Mouse (Mus musculus) liver, adult (tissue): Measurements from ENCODE around the gene Wnt1.

Source experiments
- GATA4 ChIP-seq: IDR thresholded peaks from 2 replicates; pipeline ENCODE4 v1.6.1; 2014; ENCODE audit warnings: mild to moderate bottlenecking, low read length; ENCODE audit not compliant: insufficient replicate concordance

Wnt1 gene

GRCm38 (mm10) chr15:98792233-98793020 is 2.8 kb downstream of the Wnt1 start:
- no peak for TF ChIP-seq GATA4

GRCm38 (mm10) chr15:98793141-98793698 is 3.6 kb downstream of the Wnt1 start:
- no peak for TF ChIP-seq GATA4

- TF ChIP-seq GATA4, result no peak
These were observed 7.3 kb downstream of the Wnt1 start for GRCm38 (mm10) chr15:98796803-98797595.

DNA sequence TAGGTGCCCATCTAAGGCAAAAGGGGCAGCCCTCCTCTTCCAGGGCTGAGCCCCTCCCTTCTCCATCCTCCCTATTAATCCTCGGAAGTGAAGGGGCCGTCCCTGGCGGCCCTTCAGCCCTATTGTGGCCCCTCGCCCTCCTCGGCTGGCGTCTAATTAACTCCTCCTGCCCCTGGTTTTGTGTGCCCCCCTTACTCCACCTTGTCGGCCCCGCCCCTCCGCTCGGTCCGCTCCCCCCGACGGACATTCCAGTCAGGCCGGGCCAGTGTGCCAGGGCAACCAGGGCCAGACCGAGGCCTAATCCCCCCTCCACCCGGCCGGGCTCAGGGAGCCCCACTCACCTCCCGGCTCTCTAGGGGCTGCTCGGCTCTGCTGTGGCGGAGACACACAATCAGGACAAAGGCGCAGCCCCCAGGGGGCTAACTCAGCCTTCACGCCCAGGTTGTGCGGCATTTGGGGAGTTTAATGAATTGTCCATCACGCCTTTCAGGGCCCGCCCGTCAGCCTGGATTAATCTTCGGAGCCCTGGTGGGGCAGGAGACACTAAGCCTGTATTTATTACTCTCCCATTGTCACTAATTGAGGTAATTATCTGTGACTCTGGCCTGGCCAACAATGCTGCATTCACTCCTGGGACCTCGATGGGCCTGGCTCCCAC is 8.3 kb downstream of the Wnt1 start:
- no peak for TF ChIP-seq GATA4

GRCm38 (mm10) chr15:98798903-98799302 is 9.2 kb downstream of the Wnt1 start:
- TF ChIP-seq GATA4, result no peak

DNA sequence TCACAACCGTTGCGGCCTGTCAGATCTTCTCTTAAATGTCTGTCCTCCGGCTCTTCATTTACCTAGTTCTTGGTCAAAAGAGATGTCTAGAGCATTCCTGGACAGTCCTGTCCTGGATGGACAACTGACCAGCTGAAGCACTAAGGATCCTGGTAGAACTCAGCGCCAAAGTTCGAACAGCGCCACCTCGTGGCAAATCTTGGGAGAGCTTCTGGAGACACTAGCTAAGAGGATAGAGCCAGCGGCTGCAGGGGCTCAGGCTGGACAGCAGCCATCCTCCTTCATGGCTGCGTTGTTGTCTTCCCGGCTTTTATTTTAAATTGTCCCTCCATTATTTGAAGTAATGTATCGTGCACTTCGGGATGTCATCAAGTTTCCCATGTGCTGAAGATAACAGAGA is 9.7 kb downstream of the Wnt1 start:
- TF ChIP-seq GATA4, result no peak

DNA sequence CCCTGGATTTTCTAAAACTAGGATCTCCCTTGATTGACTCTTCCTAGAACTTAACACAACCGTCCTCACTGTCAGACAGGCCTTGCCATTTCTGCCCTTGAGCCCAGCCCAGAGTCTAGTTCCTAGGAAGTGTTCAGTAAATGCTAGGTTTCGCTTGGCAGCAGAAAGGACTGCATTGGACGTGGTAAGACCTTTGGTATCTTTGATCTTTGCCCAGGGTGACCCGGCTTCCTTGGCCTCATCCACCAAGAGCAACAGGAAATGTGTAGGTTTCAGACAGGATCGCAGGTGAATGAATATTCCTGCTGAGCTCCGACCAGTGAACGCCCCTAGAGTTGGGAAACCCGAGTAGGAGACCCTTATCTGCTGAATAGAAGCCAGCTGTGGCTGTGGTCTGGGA is 13.3 kb downstream of the Wnt1 start:
- TF ChIP-seq GATA4, result no peak

DNA sequence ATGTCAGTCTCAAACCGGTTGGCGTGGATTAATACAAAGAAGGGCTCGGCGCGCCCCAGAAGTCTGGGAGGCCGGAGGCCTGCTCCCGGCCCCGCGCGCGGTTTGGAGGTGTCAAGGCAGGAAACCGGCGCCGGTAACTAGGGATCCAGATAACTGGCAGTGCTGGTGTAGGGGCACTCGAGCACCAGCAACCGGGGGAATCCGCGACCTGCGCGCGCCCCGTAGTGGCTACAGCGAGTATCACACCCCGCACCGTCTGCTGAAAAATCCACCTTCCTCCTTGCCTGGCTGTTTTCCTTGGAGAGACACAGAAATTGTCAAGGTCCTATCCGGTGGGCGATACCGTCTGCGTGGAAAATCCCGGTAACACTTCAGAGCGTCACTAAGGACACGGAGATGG is 14.4 kb downstream of the Wnt1 start:
- peak; percentile 18; the same call in 1 of the 2 replicates for TF ChIP-seq GATA4

DNA sequence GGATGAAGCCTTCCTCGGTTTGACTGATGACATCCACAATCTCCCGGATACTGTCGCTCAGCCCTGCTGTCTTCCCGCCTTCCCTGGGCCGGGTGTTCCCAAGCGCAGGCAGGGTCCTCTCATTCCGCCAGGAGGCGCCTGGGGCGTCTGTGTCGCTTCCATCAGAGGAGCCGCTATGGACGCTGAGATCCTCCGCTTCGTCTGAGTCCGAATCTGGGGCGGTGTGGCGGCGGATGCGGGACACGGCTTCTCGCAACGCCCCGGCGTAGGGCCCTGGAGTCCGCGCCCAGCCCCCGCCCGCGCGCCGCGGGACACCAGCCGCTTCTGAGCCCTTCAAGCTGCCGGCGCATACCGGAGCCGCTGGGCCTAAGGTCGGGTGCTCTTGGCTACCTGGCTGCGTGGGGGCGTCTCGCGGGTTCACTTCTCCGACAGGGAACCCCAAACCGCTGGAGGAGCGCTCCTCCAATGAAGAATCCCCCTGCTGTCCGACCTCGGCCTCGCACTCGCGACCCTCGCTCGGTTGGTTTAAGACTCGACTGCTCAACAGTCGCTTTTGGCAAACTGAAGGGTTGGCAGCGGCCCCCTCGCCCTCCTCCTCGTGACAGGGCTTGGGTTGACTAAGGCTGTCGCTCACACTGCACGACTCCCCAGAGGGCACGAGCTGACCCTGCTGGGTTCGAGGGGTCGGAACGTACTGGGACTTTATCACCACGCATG is 15.8 kb downstream of the Wnt1 start:
- no peak for TF ChIP-seq GATA4

DNA sequence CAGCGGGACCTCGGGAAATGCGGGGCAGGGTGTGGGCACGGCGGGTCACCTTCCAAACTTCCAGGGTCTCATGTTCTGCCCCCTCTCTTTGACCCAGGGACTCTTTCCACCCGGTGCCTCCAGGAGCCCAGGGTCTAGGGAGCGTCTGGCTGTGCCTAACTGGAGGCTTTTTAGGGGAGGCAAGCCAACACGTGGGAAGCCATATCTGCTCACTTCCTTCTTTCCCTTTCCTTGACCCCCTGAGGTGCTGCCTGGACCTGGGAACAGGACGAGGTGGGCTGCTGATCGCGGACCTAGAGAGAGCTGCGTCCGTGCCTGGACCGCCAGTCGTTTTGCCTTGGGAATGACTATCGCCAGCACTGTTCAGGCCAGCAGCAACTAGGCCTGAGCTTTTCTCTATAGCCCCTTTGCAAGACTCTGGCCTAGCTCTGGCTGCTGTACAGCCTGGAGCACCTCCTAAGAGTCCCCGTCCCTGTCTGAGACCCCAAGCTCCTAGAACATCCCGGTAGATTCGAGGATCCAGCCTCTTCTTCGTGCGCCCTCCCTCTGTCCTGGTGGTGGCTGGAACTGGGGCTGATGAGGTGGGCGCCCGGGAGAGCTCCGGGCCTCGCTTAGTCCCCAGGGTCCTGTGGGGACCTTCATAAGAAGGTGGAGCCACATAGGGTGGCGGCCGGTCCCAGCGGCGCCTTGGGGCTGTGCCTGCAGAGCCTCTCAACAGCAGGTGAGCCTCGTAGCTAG is 16.6 kb downstream of the Wnt1 start:
- TF ChIP-seq GATA4, result no peak

DNA sequence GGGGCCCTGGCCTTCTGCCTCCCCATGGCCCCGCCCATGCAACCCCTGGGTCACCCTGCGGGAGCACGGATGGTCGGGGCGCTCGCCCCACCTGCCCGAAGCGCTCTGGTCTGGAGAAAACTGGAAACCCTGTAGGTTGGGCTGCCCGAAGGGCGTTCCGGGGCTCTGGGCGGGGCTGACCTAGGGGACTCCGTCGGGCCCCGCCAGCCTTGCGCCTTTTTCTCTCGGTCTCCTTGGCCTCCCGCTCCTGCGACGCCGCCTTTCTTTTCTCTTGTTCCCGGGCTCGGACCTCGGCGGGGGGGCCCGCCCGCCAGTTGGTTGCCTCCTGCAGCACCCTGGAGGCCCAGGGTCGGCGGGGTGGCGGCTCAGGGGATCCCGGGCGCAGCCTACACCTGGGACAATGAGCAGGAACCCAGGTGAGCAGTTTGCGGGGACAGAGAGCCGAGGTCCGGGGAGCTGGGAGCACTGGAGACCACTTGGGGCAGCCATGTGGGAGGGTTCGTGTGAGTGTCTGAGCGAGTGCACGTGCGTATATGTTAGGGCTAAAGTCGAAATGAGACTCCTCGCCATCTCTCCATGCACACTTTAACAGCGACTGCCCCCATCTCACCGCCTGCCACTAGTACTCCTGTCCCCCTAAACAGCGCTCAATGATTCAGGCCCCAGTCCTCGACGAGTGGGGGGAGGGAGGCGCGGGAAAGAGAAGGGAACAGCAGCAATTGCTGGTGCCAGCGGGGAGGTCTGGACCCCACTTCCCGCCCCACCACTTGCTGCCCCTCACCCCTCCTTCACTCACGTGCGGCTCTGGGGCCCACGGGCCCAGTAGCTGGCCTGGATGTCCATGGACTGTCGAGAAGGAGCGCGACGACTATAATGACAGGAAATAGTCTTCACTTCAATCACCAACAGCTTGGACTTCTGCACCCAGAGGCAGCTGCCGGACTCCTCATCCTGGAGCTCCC is 17.4 kb downstream of the Wnt1 start:
- TF ChIP-seq GATA4, result no peak

DNA sequence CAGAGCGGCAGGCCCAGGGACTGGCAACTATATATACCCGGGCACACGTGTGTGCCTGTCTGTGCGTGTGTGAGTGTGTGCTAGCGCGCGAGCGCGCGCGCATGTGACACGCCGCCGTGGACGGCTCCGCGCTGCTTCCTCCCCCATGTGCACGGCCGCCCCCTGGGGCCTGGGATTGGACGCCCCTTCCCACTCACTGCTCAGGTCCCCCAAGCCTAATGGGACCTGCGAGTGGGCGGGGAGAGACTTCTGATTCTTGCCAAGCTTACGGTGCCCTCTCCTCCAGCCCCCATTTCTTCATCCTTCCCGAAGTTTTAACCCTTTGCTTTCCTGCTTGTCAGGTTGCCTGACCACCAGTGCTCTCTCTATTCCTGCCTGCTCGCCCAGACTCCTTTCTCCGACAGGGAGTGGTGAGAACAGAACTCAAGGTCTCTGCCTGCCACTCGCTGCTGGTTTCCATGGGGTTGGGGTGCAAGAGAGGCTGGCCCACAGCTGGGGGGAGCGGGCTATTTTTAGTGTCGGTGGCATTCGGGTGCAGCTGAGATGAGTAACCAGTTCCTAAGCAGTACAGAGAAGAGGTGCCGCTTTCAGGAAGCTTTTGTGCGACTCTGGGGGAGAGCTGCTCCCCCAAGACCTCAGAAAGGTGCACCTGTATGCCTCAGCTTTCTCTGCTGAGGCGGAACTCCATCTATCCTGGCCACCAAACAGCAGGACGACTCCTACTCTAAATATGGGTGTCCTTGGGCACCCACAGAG is 18.4 kb downstream of the Wnt1 start:
- TF ChIP-seq GATA4, result no peak

DNA sequence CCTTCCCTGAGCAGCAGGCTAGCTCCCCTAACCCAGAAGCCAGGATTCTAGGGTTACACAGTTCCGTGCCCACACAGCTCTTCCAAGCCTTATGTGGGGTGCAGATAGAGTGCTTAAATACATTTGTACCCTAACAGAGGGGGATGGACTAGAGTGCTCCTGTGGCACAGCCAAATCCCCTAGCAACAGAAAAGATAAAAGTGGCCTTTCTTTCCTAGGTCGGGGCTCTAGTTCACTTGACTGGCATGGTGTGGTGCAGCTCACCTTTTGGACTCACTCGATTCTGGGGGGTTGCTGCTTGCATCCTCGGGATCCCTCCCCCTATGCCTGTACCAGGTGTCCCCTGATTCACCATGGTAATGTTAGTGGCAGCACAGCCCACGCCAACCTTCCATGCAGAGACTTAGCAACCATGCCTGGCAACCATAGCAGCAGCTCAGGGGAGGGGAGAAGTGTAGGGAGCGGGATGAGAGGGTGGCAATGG is 19.0 kb downstream of the Wnt1 start:
- no peak for TF ChIP-seq GATA4

- TF ChIP-seq GATA4, result no peak
These were observed 19.7 kb downstream of the Wnt1 start, which contains the start of gene Ddn for GRCm38 (mm10) chr15:98809390-98809789. Gene Ddn, minus strand, starts transcription at chr15:98809490.
